Mouse (Mus musculus): Measurements from ENCODE around the gene Tescl. TPM values are rescaled to one million over a fixed set of nuclear protein-coding genes. Genes with fewer than 3 reads are reported as not detected.

The Tescl gene
- polyA plus RNA-seq, 1 experiment from 2014 or later: not detected

GRCm38 (mm10) chr7:24371012-24371808 is 37.5 kb upstream of the Tescl start:
- no peaks in the 10 kb centered on the region for H3K9me3 ChIP-seq
- no peaks in the 10 kb centered on the region for H3K27me3 ChIP-seq (replicated peaks)
- no peaks in the 10 kb centered on the region for H3K36me3 ChIP-seq
- peak; percentile 75 for ATAC-seq (ENCODE audit: insufficient read depth, low FRiP score, low read depth)
- no peak overlapping the region for H3K9ac ChIP-seq
- peaks cover 12% of the 10 kb centered on the region for H3K4me1 ChIP-seq
- peak overlapping the region; percentile 18 for H3K4me3 ChIP-seq (replicated peaks)
- no peak overlapping the region for H3K27ac ChIP-seq
- WGBS: 66% methylated on average over 7 of the region's 7 CpGs
- peak overlapping the region; percentile 40 for H3K4me2 ChIP-seq

- Histone ChIP-seq H3K9ac (no peak within 1 kb of the TSS), H3K36me3 (no peaks in the 10 kb centered on the region), H3K27ac (0 out of 2 replicates have a peak within 1 kb of the TSS, but pooled peaks have one; percentile 26), H3K9me3 (no peaks in the 10 kb centered on the region), H3K27me3 (replicated peaks) (no peaks in the 10 kb centered on the region), H3K4me1 (peaks cover 12% of the 10 kb centered on the region), H3K4me3 (replicated peaks) (peak within 1 kb of the TSS; percentile 18), H3K4me2 (peak within 1 kb of the TSS; percentile 40)
- 29% methylated on average over 23 of the region's 23 CpGs for WGBS
- peak; percentile 67 for ATAC-seq (ENCODE audit: insufficient read depth, low FRiP score, low read depth)
Measured at GRCm38 (mm10) chr7:24369731-24370541, 36.2 kb upstream of the Tescl start, which contains the start of gene Kcnn4. Gene Kcnn4 (plus strand): TSS chr7:24370263.

- H3K27ac ChIP-seq: no peak overlapping the region
- no peaks in the 10 kb centered on the region for H3K27me3 ChIP-seq (replicated peaks)
- H3K4me3 ChIP-seq (replicated peaks): no peak overlapping the region
- no peaks in the 10 kb centered on the region for H3K36me3 ChIP-seq
- no peaks in the 10 kb centered on the region for H3K9me3 ChIP-seq
- 86% methylated on average over 7 of the region's 7 CpGs for WGBS
- H3K9ac ChIP-seq: no peak overlapping the region
- peaks cover 10% of the 10 kb centered on the region for H3K4me1 ChIP-seq
- no peak for ATAC-seq (ENCODE audit: insufficient read depth, low FRiP score, low read depth)
- H3K4me2 ChIP-seq: no peak overlapping the region
Measured at GRCm38 (mm10) chr7:24368946-24369345, 35.2 kb upstream of the Tescl start.

GRCm38 (mm10) chr7:24368226-24368625 is 34.5 kb upstream of the Tescl start:
- Histone ChIP-seq H3K4me2 (no peak overlapping the region), H3K27ac (no peak overlapping the region), H3K9me3 (no peaks in the 10 kb centered on the region), H3K4me3 (replicated peaks) (no peak overlapping the region), H3K4me1 (peaks cover 4% of the 10 kb centered on the region), H3K36me3 (no peaks in the 10 kb centered on the region), H3K9ac (no peak overlapping the region), H3K27me3 (replicated peaks) (no peaks in the 10 kb centered on the region)
- ATAC-seq (ENCODE audit: insufficient read depth, low FRiP score, low read depth): no peak
- WGBS: 53% methylated on average over 4 of the region's 4 CpGs

GRCm38 (mm10) chr7:24366716-24367632 is 33.2 kb upstream of the Tescl start:
- no peak for ATAC-seq (ENCODE audit: insufficient read depth, low FRiP score, low read depth)
- WGBS: 69% methylated on average over 15 of the region's 15 CpGs
- Histone ChIP-seq H3K9ac (no peak overlapping the region), H3K27me3 (replicated peaks) (no peaks in the 10 kb centered on the region), H3K4me3 (replicated peaks) (no peak overlapping the region), H3K27ac (no peak overlapping the region), H3K4me1 (peaks cover 4% of the 10 kb centered on the region), H3K9me3 (no peaks in the 10 kb centered on the region), H3K4me2 (no peak overlapping the region), H3K36me3 (no peaks in the 10 kb centered on the region)

GRCm38 (mm10) chr7:24365258-24366014 is 31.7 kb upstream of the Tescl start:
- Histone ChIP-seq H3K36me3 (no peaks in the 10 kb centered on the region), H3K9ac (no peak overlapping the region), H3K27me3 (replicated peaks) (no peaks in the 10 kb centered on the region), H3K4me3 (replicated peaks) (no peak overlapping the region), H3K27ac (no peak overlapping the region), H3K9me3 (no peaks in the 10 kb centered on the region), H3K4me1 (peaks cover 4% of the 10 kb centered on the region), H3K4me2 (no peak overlapping the region)
- 68% methylated on average over 5 of the region's 5 CpGs for WGBS
- no peak for ATAC-seq (ENCODE audit: insufficient read depth, low FRiP score, low read depth)

GRCm38 (mm10) chr7:24364827-24365226 is 31.1 kb upstream of the Tescl start:
- 23% methylated on average over 10 of the region's 10 CpGs for WGBS
- H3K9ac ChIP-seq: no peak overlapping the region
- peak; percentile 65; the same call in 1 of the 2 replicates for ATAC-seq (ENCODE audit: insufficient read depth, low FRiP score, low read depth)
- no peaks in the 10 kb centered on the region for H3K27me3 ChIP-seq (replicated peaks)
- no peaks in the 10 kb centered on the region for H3K9me3 ChIP-seq
- H3K4me2 ChIP-seq: no peak overlapping the region
- no peak overlapping the region for H3K27ac ChIP-seq
- no peaks in the 10 kb centered on the region; the same call in 1 of the 2 replicates for H3K4me1 ChIP-seq
- no peaks in the 10 kb centered on the region for H3K36me3 ChIP-seq
- no peak overlapping the region for H3K4me3 ChIP-seq (replicated peaks)

- Histone ChIP-seq H3K4me1 (no peaks in the 10 kb centered on the region; the same call in 1 of the 2 replicates), H3K27ac (no peak overlapping the region), H3K4me2 (no peak overlapping the region), H3K9ac (no peak overlapping the region), H3K9me3 (no peaks in the 10 kb centered on the region), H3K36me3 (no peaks in the 10 kb centered on the region), H3K4me3 (replicated peaks) (no peak overlapping the region), H3K27me3 (replicated peaks) (no peaks in the 10 kb centered on the region)
- ATAC-seq (ENCODE audit: insufficient read depth, low FRiP score, low read depth): no peak
- 29% methylated on average over 6 of the region's 7 CpGs for WGBS
Measured at GRCm38 (mm10) chr7:24363228-24363627, 29.5 kb upstream of the Tescl start.

- WGBS: 63% methylated on average over 4 of the region's 4 CpGs
- H3K4me1 ChIP-seq: no peaks in the 10 kb centered on the region; the same call in 1 of the 2 replicates
- H3K36me3 ChIP-seq: no peaks in the 10 kb centered on the region
- no peak overlapping the region for H3K9ac ChIP-seq
- H3K27ac ChIP-seq: no peak overlapping the region
- H3K4me2 ChIP-seq: no peak overlapping the region
- H3K4me3 ChIP-seq (replicated peaks): no peak overlapping the region
- ATAC-seq (ENCODE audit: insufficient read depth, low FRiP score, low read depth): no peak
- no peaks in the 10 kb centered on the region for H3K9me3 ChIP-seq
- no peaks in the 10 kb centered on the region for H3K27me3 ChIP-seq (replicated peaks)
Measured at GRCm38 (mm10) chr7:24361001-24361400, 27.3 kb upstream of the Tescl start.

GRCm38 (mm10) chr7:24359269-24359668 is 25.5 kb upstream of the Tescl start:
- 18% methylated on average over 9 of the region's 9 CpGs for WGBS

GRCm38 (mm10) chr7:24357899-24358298 is 24.2 kb upstream of the Tescl start:
- no peak overlapping the region for H3K27ac ChIP-seq
- ATAC-seq (ENCODE audit: insufficient read depth, low FRiP score, low read depth): no peak
- WGBS: 49% methylated on average over 4 of the region's 4 CpGs

More at GRCm38 (mm10) chr7:24359269-24359668, 25.5 kb upstream of the Tescl start:
- no peak overlapping the region for H3K4me2 ChIP-seq
- H3K9me3 ChIP-seq: no peaks in the 10 kb centered on the region
- no peak overlapping the region for H3K9ac ChIP-seq
- no peak overlapping the region for H3K4me3 ChIP-seq (replicated peaks)
- H3K36me3 ChIP-seq: no peaks in the 10 kb centered on the region
- ATAC-seq (ENCODE audit: insufficient read depth, low FRiP score, low read depth): no peak
- H3K27me3 ChIP-seq (replicated peaks): no peaks in the 10 kb centered on the region
- H3K4me1 ChIP-seq: no peaks in the 10 kb centered on the region
- no peak overlapping the region for H3K27ac ChIP-seq

More at GRCm38 (mm10) chr7:24357899-24358298, 24.2 kb upstream of the Tescl start:
- no peak overlapping the region for H3K4me2 ChIP-seq
- no peaks in the 10 kb centered on the region for H3K4me1 ChIP-seq
- no peaks in the 10 kb centered on the region for H3K9me3 ChIP-seq
- no peak overlapping the region for H3K4me3 ChIP-seq (replicated peaks)
- H3K27me3 ChIP-seq (replicated peaks): no peaks in the 10 kb centered on the region
- H3K9ac ChIP-seq: no peak overlapping the region
- H3K36me3 ChIP-seq: no peaks in the 10 kb centered on the region

All from stomach, embryonic 15.5 days (tissue).